Mouse (Mus musculus) kidney, embryonic 15.5 days (tissue): Measurements from ENCODE around the gene Tie1. TPM values are rescaled to one million over a fixed set of nuclear protein-coding genes. Genes with fewer than 3 reads are reported as not detected.

Experiments used
- ATAC-seq: fragments of 200-750 bp; cut with Nextera tagmentation; replicated peaks from 2 replicates; pipeline ENCODE4 v1.8.0; 2017; ENCODE audit warnings: moderate TSS enrichment; ENCODE audit not compliant: low FRiP score
- H3K27ac ChIP-seq: fragments of 300-500 bp; sonication (generic); 2 replicates; pipeline ENCODE4 v1.5.1; 2015; ENCODE audit warnings: mild to moderate bottlenecking, inconsistent platforms
- H3K27me3 ChIP-seq: fragments of 300-500 bp; sonication (generic); 2 replicates; pipeline ENCODE4 v1.6.1; 2015; ENCODE audit warnings: inconsistent platforms
- H3K36me3 ChIP-seq: fragments of 300-500 bp; sonication (generic); 2 replicates; pipeline ENCODE4 v1.6.1; 2015; ENCODE audit warnings: inconsistent platforms
- H3K4me1 ChIP-seq: fragments of 300-500 bp; sonication (generic); 2 replicates; pipeline ENCODE4 v1.6.1; 2015; ENCODE audit warnings: inconsistent platforms
- H3K4me2 ChIP-seq: fragments of 300-500 bp; sonication (generic); 2 replicates; pipeline ENCODE4 v1.6.1; 2015; ENCODE audit warnings: moderate library complexity, mild to moderate bottlenecking, inconsistent platforms
- H3K4me3 ChIP-seq: fragments of 300-500 bp; sonication (generic); replicated peaks from 2 replicates; pipeline ENCODE4 v1.5.1; 2015; ENCODE audit warnings: mild to moderate bottlenecking, inconsistent platforms
- H3K9ac ChIP-seq: fragments of 300-500 bp; sonication (generic); 2 replicates; pipeline ENCODE4 v1.6.1; 2015; ENCODE audit warnings: mild to moderate bottlenecking, inconsistent platforms
- H3K9me3 ChIP-seq: fragments of 300-500 bp; sonication (generic); replicated peaks from 2 replicates; pipeline ENCODE4 v1.6.1; 2016; ENCODE audit warnings: inconsistent platforms
- WGBS: fragments of 180-500 bp; shearing (Covaris S2); methylation state at CpG from one replicate; pipeline ENCODE4 v1.1.7; 2015; ENCODE audit warnings: mixed read lengths; 5-methylcytosine and 5-hydroxymethylcytosine counted together
- polyA plus RNA-seq: library from polyadenylated mRNA; unstranded; fragments of >200 nt; fragmentation: Nextera tagmentation; extraction: Ambion mirVana; gene quantifications from 2 replicates; pipeline ENCODE4 v1.2.1, GENCODE M21; 2015

Gene Tie1
- polyA plus RNA-seq, 1 experiment from 2014 or later = 53.8 TPM

DNA sequence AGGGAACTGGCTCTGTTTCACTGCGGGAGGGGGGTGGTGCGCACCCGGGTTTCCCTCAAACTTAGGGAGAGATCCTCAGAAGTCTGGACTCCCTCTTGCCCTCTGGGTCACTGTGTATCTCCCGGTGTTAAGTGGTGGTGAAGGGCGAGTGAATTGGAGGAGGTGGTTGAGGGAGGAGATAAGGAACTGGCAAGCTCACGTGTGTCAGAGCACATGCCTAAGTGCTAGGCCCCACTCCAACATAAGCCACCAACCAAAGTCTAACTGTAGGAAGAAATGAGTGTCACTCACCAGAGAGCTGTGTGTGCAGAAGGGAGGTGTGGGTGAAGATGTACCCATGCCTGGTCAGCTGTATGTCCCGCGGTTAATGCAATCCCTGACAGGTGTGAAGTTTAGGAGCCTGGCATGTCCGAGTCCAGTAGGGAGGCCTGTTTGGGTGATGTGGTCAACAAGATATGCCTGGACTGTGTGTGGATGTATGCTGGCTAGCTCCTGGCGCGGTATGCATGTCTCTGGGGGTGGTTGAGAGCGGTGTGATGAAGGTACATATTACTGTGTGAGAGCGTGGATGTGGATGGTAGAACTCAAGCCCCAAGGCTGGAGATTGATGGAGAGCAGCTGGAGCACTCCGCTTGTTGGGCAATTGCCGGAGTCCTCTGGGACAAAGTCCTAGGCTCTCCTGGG lies 61.2 kb downstream of the Tie1 start:
- H3K4me2 ChIP-seq = peak overlapping the region; percentile 89
- peak overlapping the region; percentile 85 for H3K4me3 ChIP-seq
- H3K27me3 ChIP-seq = no peaks in the 10 kb centered on the region
- 32% methylated on average over 15 of the region's 15 CpGs for WGBS
- no peaks in the 10 kb centered on the region for H3K9me3 ChIP-seq
- peak overlapping the region; percentile 91 for H3K27ac ChIP-seq
- peaks cover 39% of the 10 kb centered on the region for H3K4me1 ChIP-seq
- peak overlapping the region; percentile 77 for H3K9ac ChIP-seq
- peaks cover 34% of the 10 kb centered on the region for H3K36me3 ChIP-seq
- ATAC-seq = peak; percentile 16

DNA sequence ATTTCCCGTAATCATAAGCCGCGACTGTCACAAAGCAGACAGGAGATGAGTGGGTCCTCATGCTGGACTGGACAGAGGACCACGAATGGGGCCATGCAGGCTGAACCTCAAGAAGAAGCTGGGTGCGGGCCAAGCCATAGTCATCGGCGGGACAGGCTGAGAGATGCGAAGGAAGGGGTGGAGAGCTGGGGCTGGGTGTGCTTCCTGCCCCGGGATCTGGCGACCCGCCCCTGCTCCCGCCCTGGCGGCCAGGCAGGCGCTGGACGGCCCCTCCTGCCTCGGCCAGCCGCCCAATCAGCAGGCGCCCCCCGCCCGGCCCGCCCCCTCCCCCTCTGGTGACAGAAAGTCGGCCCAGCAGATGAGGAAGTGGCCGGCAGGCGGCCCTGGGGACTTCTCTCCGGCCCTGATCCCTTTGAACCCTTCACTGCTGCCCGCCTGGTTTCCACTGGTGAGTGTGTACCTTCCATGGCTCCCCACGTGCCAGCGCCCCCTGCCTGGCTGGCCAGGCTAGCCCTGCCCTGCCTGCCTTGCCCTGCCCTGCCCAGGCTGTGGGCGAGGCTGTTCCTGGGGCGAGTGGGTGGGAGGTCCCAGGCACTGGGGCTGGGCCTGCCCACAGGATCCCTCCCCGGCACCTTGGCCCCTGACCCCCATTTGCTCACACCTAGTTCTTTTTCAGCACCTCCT lies 62.0 kb downstream of the Tie1 start, which contains the start of gene Elovl1:
Gene Elovl1, plus strand, starts transcription at position 326 of the 684 bp plus-strand sequence.
- H3K4me1 ChIP-seq = peaks cover 31% of the 10 kb centered on the region
- H3K27me3 ChIP-seq = no peaks in the 10 kb centered on the region
- H3K9ac ChIP-seq = peak within 1 kb of the TSS; percentile 77
- 0% methylated on average over 31 of the region's 31 CpGs for WGBS
- peak; percentile 98 for ATAC-seq
- peak within 1 kb of the TSS; percentile 85 for H3K4me3 ChIP-seq
- H3K9me3 ChIP-seq = no peaks in the 10 kb centered on the region
- H3K27ac ChIP-seq = peak within 1 kb of the TSS; percentile 91
- peak within 1 kb of the TSS; percentile 89 for H3K4me2 ChIP-seq
- peaks cover 32% of the 10 kb centered on the region for H3K36me3 ChIP-seq

DNA sequence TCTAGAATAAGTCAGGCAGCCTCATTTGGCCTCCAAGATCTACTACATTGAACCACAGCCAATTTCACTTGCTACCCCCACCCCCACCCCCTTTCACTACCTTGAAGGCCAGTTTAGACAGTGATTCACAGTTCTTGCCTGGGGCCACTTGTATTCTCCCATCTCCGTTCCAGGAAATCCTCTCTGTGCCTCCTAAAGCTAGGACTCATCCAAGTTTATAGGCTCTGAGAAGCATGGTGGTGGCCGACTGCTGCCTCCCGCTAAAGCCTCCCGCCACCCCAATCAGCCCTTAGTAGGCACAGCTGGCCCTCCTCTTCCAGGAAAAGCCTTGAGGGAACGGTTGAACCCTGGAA lies 62.5 kb downstream of the Tie1 start:
- peaks cover 28% of the 10 kb centered on the region for H3K4me1 ChIP-seq
- WGBS = under 1% methylated on average over 5 of the region's 5 CpGs
- peak overlapping the region; percentile 77 for H3K9ac ChIP-seq
- peaks cover 31% of the 10 kb centered on the region for H3K36me3 ChIP-seq
- H3K9me3 ChIP-seq = no peaks in the 10 kb centered on the region
- peak; percentile 26 for ATAC-seq
- H3K27ac ChIP-seq = peak overlapping the region; percentile 91
- H3K4me3 ChIP-seq = peak overlapping the region; percentile 85
- peak overlapping the region; percentile 89 for H3K4me2 ChIP-seq
- H3K27me3 ChIP-seq = no peaks in the 10 kb centered on the region

DNA sequence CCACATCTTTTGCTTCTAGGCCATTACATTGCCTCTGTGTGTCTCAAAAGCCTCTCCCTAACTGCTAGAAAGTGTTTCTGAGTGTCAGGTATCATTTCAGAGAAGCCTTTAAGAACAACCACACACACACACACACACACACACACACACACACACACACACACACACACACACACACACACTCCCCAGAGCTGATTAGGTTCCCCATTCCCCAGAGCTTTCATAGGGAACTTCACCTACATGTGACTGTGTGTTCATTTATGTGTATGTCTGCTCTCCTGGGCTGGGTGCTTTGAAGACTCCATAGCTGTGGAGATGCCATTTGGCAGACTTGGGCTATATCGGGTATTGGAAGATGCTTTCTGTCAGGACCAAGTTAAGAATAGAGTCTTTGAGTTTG lies 64.5 kb downstream of the Tie1 start:
- Histone ChIP-seq H3K9ac (no peak overlapping the region), H3K27me3 (no peaks in the 10 kb centered on the region), H3K9me3 (no peaks in the 10 kb centered on the region), H3K4me2 (no peak overlapping the region), H3K4me3 (no peak overlapping the region), H3K4me1 (peaks cover 27% of the 10 kb centered on the region), H3K27ac (no peak overlapping the region), H3K36me3 (peaks cover 28% of the 10 kb centered on the region)
- ATAC-seq = no peak
- 100% methylated on average over 1 of the region's 1 CpGs for WGBS

DNA sequence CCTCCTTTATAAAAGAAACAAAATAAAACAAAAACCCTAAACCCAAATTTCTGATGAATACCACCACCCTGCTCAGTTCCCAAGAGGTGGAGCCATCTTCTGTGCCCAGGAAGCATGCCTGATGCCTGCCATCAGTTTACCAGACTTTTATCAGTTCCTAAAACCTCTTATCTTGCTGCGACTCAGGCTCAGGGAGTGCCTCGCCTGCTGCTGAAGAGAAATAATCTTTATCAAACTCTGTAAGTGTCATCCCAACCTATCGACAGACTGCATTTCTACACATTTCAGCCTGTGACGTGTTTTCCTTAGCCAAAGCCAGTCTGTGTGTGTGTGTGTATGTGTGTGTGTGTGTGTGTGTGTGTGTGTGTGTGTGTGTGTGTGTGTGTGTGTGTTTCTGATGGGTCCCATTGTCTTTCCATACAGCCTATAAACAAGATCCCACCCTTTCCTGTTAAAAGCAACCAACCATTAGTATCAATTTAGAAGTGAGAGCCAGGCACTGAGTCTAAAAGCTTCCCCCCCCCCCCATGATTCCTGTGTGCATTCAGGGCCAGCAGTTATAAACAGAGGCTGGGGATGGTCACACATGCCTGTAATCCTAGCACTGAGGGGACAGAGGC lies 65.2 kb downstream of the Tie1 start:
- H3K4me1 ChIP-seq = peaks cover 20% of the 10 kb centered on the region
- ATAC-seq = no peak
- peaks cover 31% of the 10 kb centered on the region for H3K36me3 ChIP-seq
- no peaks in the 10 kb centered on the region for H3K9me3 ChIP-seq
- no peak overlapping the region for H3K9ac ChIP-seq
- no peaks in the 10 kb centered on the region for H3K27me3 ChIP-seq
- no peak overlapping the region for H3K4me2 ChIP-seq
- WGBS = 85% methylated on average over 4 of the region's 4 CpGs
- H3K27ac ChIP-seq = no peak overlapping the region
- no peak overlapping the region for H3K4me3 ChIP-seq

DNA sequence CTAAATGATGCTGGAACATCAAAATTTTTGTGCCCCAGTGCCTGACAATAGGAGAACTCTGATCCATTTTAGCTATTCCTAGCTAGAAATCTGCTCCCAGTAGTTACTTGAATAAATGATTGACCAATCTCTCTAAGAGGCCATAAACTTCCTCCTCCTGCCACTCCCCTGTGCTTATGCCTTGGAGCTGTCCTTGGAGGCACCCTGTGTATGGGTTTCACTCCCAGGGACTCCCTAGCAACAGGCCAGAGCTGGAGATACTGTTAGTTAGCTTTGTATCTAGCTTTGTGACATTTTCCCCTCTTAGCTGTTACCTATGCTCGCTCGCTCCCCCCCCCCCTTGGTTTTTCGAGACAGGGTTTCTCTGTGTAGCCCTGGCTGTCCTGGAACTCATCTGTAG lies 68.5 kb downstream of the Tie1 start:
- Histone ChIP-seq H3K9me3 (no peaks in the 10 kb centered on the region), H3K27ac (no peak overlapping the region), H3K36me3 (peaks cover 57% of the 10 kb centered on the region), H3K4me1 (no peaks in the 10 kb centered on the region), H3K4me2 (no peak overlapping the region), H3K27me3 (no peaks in the 10 kb centered on the region), H3K4me3 (no peak overlapping the region), H3K9ac (no peak overlapping the region)
- WGBS = 93% methylated on average over 3 of the region's 3 CpGs
- no peak for ATAC-seq

Other genes starting within 250 kb of the Tie1 start
- 64.2 and 64.4 TPM in 2 replicates for gene Ptprf, start 198.7 kb downstream of the Tie1 start, polyA plus RNA-seq
- gene Szt2, start 80.8 kb downstream of the Tie1 start, polyA plus RNA-seq = 7.0 and 8.5 TPM in 2 replicates
- gene Med8, start 80.7 kb downstream of the Tie1 start, polyA plus RNA-seq = 100 and 101 TPM in 2 replicates
- 93.5 and 104 TPM in 2 replicates for gene Elovl1, start 62.0 kb downstream of the Tie1 start, polyA plus RNA-seq
- gene Cdc20, start 52.7 kb downstream of the Tie1 start, polyA plus RNA-seq = 255 and 275 TPM in 2 replicates
- 0.32 and 0.40 TPM in 2 replicates for gene Mpl, start 32.5 kb downstream of the Tie1 start, polyA plus RNA-seq
- 21.4 and 21.7 TPM in 2 replicates for gene 2610528J11Rik, start 36.9 kb upstream of the Tie1 start, polyA plus RNA-seq
- gene Tmem125, start 54.0 kb upstream of the Tie1 start, polyA plus RNA-seq = 5.6 and 6.7 TPM in 2 replicates
- gene Cfap57, start 130.7 kb upstream of the Tie1 start, polyA plus RNA-seq = 0.21 and 0.22 TPM in 2 replicates
- 148 and 163 TPM in 2 replicates for gene Ebna1bp2, start 130.7 kb upstream of the Tie1 start, polyA plus RNA-seq
- not detected in 2 replicates for gene Olfr62, start 168.9 kb upstream of the Tie1 start, polyA plus RNA-seq
- gene Olfr1342, start 202.7 kb upstream of the Tie1 start, polyA plus RNA-seq = 0.09 and 0.23 TPM in 2 replicates
- gene Olfr1341, start 213.5 kb upstream of the Tie1 start, polyA plus RNA-seq = not detected in 2 replicates
- gene Olfr1340, start 230.1 kb upstream of the Tie1 start, polyA plus RNA-seq = not detected in 2 replicates
- gene Olfr1339, start 242.1 kb upstream of the Tie1 start, polyA plus RNA-seq = not detected in 2 replicates